Mouse (Mus musculus): ENCODE data around the gene Baz2b. TPM values are rescaled to one million over a fixed set of nuclear protein-coding genes. Genes with fewer than 3 reads are reported as not detected.

Baz2b gene
- polyA plus RNA-seq, 1 experiment from 2014 or later = 33.8 TPM

DNA sequence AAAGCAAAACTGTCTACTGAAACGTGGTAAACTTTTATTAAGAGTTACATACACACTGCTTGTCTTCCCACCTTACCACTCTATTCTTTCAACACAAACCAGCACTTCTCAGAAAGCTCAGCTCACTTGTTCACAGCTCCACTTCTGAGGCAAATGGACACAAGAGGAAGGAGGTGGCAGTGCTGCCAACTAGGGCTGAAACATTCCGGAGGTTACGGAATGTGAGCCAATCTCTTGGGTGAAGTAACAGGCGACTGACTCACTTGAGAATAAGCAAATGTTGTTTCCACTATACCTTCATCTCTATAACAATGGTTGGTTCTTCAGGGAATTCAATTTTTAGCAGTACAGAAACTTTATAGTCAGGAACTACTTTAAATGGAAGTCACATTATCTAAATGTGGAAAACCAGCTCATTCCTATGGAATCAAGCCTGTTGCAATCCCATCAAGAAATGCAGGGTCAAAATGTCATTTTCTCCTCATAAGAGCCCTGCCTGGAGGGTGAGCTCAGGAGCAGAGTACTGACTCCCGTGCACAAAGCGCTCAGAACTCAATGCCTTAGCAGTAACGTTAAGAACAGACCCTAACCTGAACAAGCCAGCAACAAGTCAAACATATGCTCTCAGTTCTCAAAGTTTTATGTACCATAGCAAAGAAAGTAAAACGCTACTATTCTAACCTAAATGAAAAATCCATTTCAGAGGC, 123.3 kb downstream of the Baz2b start:
- no peak for ATAC-seq
- Histone ChIP-seq H3K27me3 (replicated peaks; ENCODE audit: control insufficient read depth, insufficient read depth, low read length) (no peaks in the 10 kb centered on the region), H3K9ac (ENCODE audit: low read depth, low read length) (no peak overlapping the region), H3K9me3 (ENCODE audit: control insufficient read depth) (no peaks in the 10 kb centered on the region), H3K4me2 (replicated peaks; ENCODE audit: low read depth) (no peak overlapping the region), H3K4me1 (replicated peaks; ENCODE audit: control insufficient read depth, insufficient read depth, low read length) (no peaks in the 10 kb centered on the region), H3K36me3 (ENCODE audit: control insufficient read depth, insufficient read depth) (no peaks in the 10 kb centered on the region), H3K4me3 (ENCODE audit: low read depth, low read length) (no peak overlapping the region), H3K27ac (ENCODE audit: low read depth, low read length) (no peak overlapping the region)
- no peak for TF ChIP-seq CTCF (IDR thresholded peaks at IDR 0.05; ENCODE audit: low read depth)
- WGBS = 75% methylated on average over 8 of the region's 8 CpGs

DNA sequence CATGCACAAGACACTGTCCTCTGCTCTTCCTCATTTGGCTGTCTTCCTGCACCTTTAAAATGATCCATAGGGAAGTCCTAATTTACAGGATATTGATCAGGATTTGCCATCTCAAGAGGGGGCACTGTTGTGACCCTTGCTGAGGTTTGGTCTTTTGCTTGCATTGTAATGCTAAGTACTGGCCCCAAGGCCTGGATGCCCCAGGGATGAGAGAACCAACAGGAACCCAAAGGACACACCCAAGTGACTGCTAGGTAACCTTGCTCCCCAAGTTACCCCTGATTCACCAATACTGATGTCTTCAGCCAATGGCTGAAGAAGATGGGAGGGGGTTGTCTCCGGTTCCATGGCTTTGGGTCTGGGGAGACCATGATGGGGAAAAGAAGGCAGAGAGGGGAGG, 124.8 kb downstream of the Baz2b start:
- no peaks in the 10 kb centered on the region for H3K9me3 ChIP-seq (ENCODE audit: control insufficient read depth)
- no peak overlapping the region for H3K4me2 ChIP-seq (replicated peaks; ENCODE audit: low read depth)
- 100% methylated on average over 1 of the region's 1 CpGs for WGBS
- no peak for TF ChIP-seq CTCF (IDR thresholded peaks at IDR 0.05; ENCODE audit: low read depth)
- no peaks in the 10 kb centered on the region for H3K36me3 ChIP-seq (ENCODE audit: control insufficient read depth, insufficient read depth)
- no peaks in the 10 kb centered on the region for H3K4me1 ChIP-seq (replicated peaks; ENCODE audit: control insufficient read depth, insufficient read depth, low read length)
- no peak for ATAC-seq
- H3K27me3 ChIP-seq (replicated peaks; ENCODE audit: control insufficient read depth, insufficient read depth, low read length) = no peaks in the 10 kb centered on the region
- H3K27ac ChIP-seq (ENCODE audit: low read depth, low read length) = no peak overlapping the region
- no peak overlapping the region for H3K4me3 ChIP-seq (ENCODE audit: low read depth, low read length)
- H3K9ac ChIP-seq (ENCODE audit: low read depth, low read length) = no peak overlapping the region

DNA sequence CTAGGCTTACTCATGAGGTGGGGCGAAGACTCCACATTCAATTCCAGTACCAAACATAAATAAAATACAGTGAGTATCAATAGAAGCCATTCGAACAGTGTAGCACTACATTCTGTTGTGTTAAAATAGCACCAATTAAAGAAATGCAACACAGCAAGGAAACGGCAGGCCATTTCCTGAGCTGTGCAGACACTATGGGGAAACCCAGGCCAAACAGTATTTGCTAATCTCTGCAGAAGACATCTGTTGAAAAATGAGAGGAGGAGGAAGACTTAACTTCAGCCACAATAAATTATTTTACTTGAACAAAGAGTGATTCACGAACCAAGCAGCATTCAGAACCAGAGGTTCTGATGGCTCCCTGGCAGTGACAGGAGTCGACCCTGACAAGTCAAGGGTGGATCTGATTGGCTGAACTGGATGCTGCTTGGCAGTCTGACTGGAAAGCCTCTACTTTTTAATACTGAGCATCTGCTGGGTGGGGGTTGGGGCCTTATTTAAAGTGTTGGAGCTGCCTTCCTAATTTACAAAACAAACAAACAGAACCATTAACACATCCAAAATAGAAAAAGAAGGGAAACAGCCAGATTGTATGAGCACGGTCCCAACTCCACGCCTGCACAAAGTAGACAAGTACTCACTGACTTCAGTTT, 126.5 kb downstream of the Baz2b start:
- 59% methylated on average over 7 of the region's 7 CpGs for WGBS
- no peak for ATAC-seq
- no peak overlapping the region for H3K27ac ChIP-seq (ENCODE audit: low read depth, low read length)

DNA sequence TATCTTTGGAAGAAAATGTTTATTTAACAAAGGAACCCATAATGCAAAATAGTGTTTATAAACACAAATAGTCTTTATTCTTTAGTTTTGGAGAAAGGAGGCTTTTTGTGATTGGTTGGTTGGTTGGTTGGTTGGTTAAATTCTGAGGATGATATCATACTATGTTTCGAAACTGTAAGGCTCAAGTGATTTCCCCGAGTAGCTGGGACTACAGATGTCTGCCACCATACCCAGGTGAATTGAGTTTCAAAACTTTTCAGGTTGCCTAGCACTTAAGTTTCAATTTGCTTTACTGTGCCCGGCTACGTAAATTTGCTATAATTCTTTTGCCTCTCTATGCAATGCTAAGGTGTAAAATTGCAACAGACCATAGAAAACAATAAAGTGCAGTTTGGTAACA, 127.4 kb downstream of the Baz2b start:
- no peaks in the 10 kb centered on the region for H3K9me3 ChIP-seq (ENCODE audit: control insufficient read depth)
- H3K9ac ChIP-seq (ENCODE audit: low read depth, low read length) = no peak overlapping the region
- ATAC-seq = no peak
- H3K27ac ChIP-seq (ENCODE audit: low read depth, low read length) = no peak overlapping the region
- H3K4me2 ChIP-seq (replicated peaks; ENCODE audit: low read depth) = no peak overlapping the region
- no peaks in the 10 kb centered on the region for H3K4me1 ChIP-seq (replicated peaks; ENCODE audit: control insufficient read depth, insufficient read depth, low read length)
- no peak for TF ChIP-seq CTCF (IDR thresholded peaks at IDR 0.05; ENCODE audit: low read depth)
- 83% methylated on average over 4 of the region's 4 CpGs for WGBS
- no peaks in the 10 kb centered on the region for H3K36me3 ChIP-seq (ENCODE audit: control insufficient read depth, insufficient read depth)
- no peaks in the 10 kb centered on the region for H3K27me3 ChIP-seq (replicated peaks; ENCODE audit: control insufficient read depth, insufficient read depth, low read length)
- H3K4me3 ChIP-seq (ENCODE audit: low read depth, low read length) = no peak overlapping the region

More for the DNA sequence above, 126.5 kb downstream of the Baz2b start:
- Histone ChIP-seq H3K27me3 (replicated peaks; ENCODE audit: control insufficient read depth, insufficient read depth, low read length) (no peaks in the 10 kb centered on the region), H3K9ac (ENCODE audit: low read depth, low read length) (no peak overlapping the region), H3K4me2 (replicated peaks; ENCODE audit: low read depth) (no peak overlapping the region), H3K36me3 (ENCODE audit: control insufficient read depth, insufficient read depth) (no peaks in the 10 kb centered on the region), H3K9me3 (ENCODE audit: control insufficient read depth) (no peaks in the 10 kb centered on the region), H3K4me3 (ENCODE audit: low read depth, low read length) (no peak overlapping the region), H3K4me1 (replicated peaks; ENCODE audit: control insufficient read depth, insufficient read depth, low read length) (no peaks in the 10 kb centered on the region)
- no peak for TF ChIP-seq CTCF (IDR thresholded peaks at IDR 0.05; ENCODE audit: low read depth)

DNA sequence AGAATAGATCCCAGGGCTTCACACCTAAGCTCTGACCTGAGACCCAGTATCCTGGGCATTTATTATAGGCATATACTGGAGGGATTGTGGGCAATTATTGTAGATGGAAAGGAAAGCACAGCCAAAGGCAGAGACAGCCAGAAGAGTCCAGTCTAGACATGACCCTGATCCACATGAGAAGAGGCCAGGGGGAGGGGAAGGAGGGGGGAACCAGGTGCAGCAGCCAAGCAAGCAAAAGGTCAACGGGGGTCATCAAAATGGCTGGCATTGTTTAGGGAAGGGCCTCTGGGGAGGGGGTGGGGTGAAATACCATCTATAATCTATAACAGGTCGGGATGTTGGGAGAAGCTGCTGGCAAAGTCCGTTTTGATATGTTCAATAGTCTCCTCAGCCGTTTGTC, 128.8 kb downstream of the Baz2b start:
- H3K4me1 ChIP-seq (replicated peaks; ENCODE audit: control insufficient read depth, insufficient read depth, low read length) = no peaks in the 10 kb centered on the region
- H3K4me2 ChIP-seq (replicated peaks; ENCODE audit: low read depth) = no peak overlapping the region
- H3K9me3 ChIP-seq (ENCODE audit: control insufficient read depth) = no peaks in the 10 kb centered on the region
- no peak overlapping the region for H3K27ac ChIP-seq (ENCODE audit: low read depth, low read length)
- TF ChIP-seq CTCF (IDR thresholded peaks at IDR 0.05; ENCODE audit: low read depth) = no peak
- no peak overlapping the region for H3K4me3 ChIP-seq (ENCODE audit: low read depth, low read length)
- no peak for ATAC-seq
- no peak overlapping the region for H3K9ac ChIP-seq (ENCODE audit: low read depth, low read length)
- no peaks in the 10 kb centered on the region for H3K27me3 ChIP-seq (replicated peaks; ENCODE audit: control insufficient read depth, insufficient read depth, low read length)
- whole genome bisulfite sequencing = 52% methylated on average over 4 of the region's 4 CpGs
- no peaks in the 10 kb centered on the region for H3K36me3 ChIP-seq (ENCODE audit: control insufficient read depth, insufficient read depth)

DNA sequence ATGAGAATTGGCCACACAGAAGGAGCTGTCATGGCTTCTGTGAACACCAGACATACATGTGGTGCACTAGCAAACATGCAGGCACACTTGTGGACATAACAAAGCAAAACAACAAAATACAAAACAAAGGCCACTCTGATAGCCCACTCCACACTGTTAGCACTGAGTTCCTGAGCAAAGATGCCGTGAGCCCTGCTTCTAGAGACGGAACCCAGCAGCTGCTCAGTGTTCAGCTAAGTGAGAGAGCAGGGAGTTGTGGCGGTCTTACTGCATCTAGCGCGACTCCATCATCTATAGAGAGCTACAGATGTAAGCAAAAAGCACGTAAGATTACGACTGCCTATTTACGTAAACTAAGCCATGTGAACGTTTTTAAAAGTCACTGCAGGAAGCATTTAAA, 132.0 kb downstream of the Baz2b start:
- no peak overlapping the region for H3K4me2 ChIP-seq (replicated peaks; ENCODE audit: low read depth)
- no peaks in the 10 kb centered on the region for H3K36me3 ChIP-seq (ENCODE audit: control insufficient read depth, insufficient read depth)
- H3K27me3 ChIP-seq (replicated peaks; ENCODE audit: control insufficient read depth, insufficient read depth, low read length) = no peaks in the 10 kb centered on the region
- no peaks in the 10 kb centered on the region for H3K4me1 ChIP-seq (replicated peaks; ENCODE audit: control insufficient read depth, insufficient read depth, low read length)
- no peak for ATAC-seq
- no peak overlapping the region for H3K4me3 ChIP-seq (ENCODE audit: low read depth, low read length)
- no peak overlapping the region for H3K27ac ChIP-seq (ENCODE audit: low read depth, low read length)
- 73% methylated on average over 9 of the region's 9 CpGs for WGBS
- H3K9me3 ChIP-seq (ENCODE audit: control insufficient read depth) = no peaks in the 10 kb centered on the region
- H3K9ac ChIP-seq (ENCODE audit: low read depth, low read length) = no peak overlapping the region
- TF ChIP-seq CTCF (IDR thresholded peaks at IDR 0.05; ENCODE audit: low read depth) = no peak
